Mouse (Mus musculus) myocyte (in vitro differentiated cells): ENCODE results near the gene Kcnb1.

Experiments
- CEBPB ChIP-seq: IDR thresholded peaks from 2 replicates; pipeline ENCODE4 v1.6.1; 2011; ENCODE audit warnings: mild to moderate bottlenecking, moderate library complexity; ENCODE audit not compliant: poor library complexity, insufficient read depth, severe bottlenecking
- E2F4 ChIP-seq: IDR thresholded peaks from one replicate; pipeline ENCODE4 v1.6.1; 2011; ENCODE audit warnings: mild to moderate bottlenecking, control low read depth, moderate library complexity; ENCODE audit not compliant: insufficient read depth
- MAX ChIP-seq: IDR thresholded peaks from one replicate; pipeline ENCODE4 v1.6.1; 2011; ENCODE audit warnings: low read depth, mild to moderate bottlenecking, control low read depth
- MYOD1 ChIP-seq, 3 experiments: IDR thresholded peaks; one replicate each; pipeline ENCODE4 v1.6.1; 2011; ENCODE audit warnings: control low read depth in 2 of 3, low read depth in 2 of 3, mild to moderate bottlenecking in 2 of 3, moderate library complexity in 1 of 3; ENCODE audit not compliant: insufficient read length in 2 of 3, control insufficient read depth in 1 of 3
- MYOG ChIP-seq, 3 experiments: IDR thresholded peaks; one replicate each; pipeline ENCODE4 v1.6.1; 2011; ENCODE audit warnings: control low read depth in 2 of 3, low read depth in 2 of 3, mild to moderate bottlenecking in 2 of 3; ENCODE audit not compliant: insufficient read length in 2 of 3, control insufficient read depth in 1 of 3, insufficient read depth in 1 of 3
- POLR2A ChIP-seq: IDR thresholded peaks from one replicate; pipeline ENCODE4 v1.6.1; 2011; ENCODE audit warnings: low read depth, mild to moderate bottlenecking, control low read depth, moderate library complexity; ENCODE audit not compliant: insufficient read length
- POLR2AphosphoS2 ChIP-seq: IDR thresholded peaks from one replicate; pipeline ENCODE4 v1.6.1; 2011; ENCODE audit warnings: low read depth, control low read depth; ENCODE audit not compliant: insufficient read length
- REST ChIP-seq: IDR thresholded peaks from one replicate; pipeline ENCODE4 v1.6.1; 2011; ENCODE audit warnings: mild to moderate bottlenecking, control low read depth, moderate library complexity; ENCODE audit not compliant: insufficient read depth, insufficient read length
- SRF ChIP-seq: IDR thresholded peaks from one replicate; pipeline ENCODE4 v1.6.1; 2011; ENCODE audit warnings: low read depth; ENCODE audit not compliant: control insufficient read depth, insufficient read length
- TCF12 ChIP-seq: IDR thresholded peaks from one replicate; pipeline ENCODE4 v1.6.1; 2011; ENCODE audit warnings: mild to moderate bottlenecking, control low read depth; ENCODE audit not compliant: poor library complexity, insufficient read depth, severe bottlenecking
- TCF3 ChIP-seq: IDR thresholded peaks from one replicate; pipeline ENCODE4 v1.6.1; 2011; ENCODE audit warnings: low read depth, control low read depth; ENCODE audit not compliant: insufficient read length
- USF1 ChIP-seq: IDR thresholded peaks from one replicate; pipeline ENCODE4 v1.6.1; 2011; ENCODE audit warnings: low read depth, mild to moderate bottlenecking, control low read depth, moderate library complexity

- no peak for TF ChIP-seq CEBPB
- TF ChIP-seq TCF12: no peak
- TF ChIP-seq POLR2AphosphoS2: no peak
- TF ChIP-seq POLR2A: no peak
- TF ChIP-seq MYOD1 (IDR thresholded peaks at IDR 0.05; ENCODE audit: control insufficient read depth in 1 of 3, insufficient read length in 2 of 3, low read depth in 2 of 3): no peak
- TF ChIP-seq MAX: no peak
- TF ChIP-seq USF1: no peak
- no peak for TF ChIP-seq MYOG (IDR thresholded peaks at IDR 0.05; ENCODE audit: control insufficient read depth in 1 of 3, insufficient read depth in 1 of 3, insufficient read length in 2 of 3, low read depth in 2 of 3)
- TF ChIP-seq E2F4: no peak
- no peak for TF ChIP-seq SRF
- no peak for TF ChIP-seq TCF3
- TF ChIP-seq REST: no peak
These were observed 34.2 kb upstream of the Kcnb1 start for GRCm38 (mm10) chr2:167224194-167224593.
